Mouse (Mus musculus) hindbrain, postnatal 0 days (tissue): Measurements from ENCODE around the gene Dlg4. TPM values are rescaled to one million over a fixed set of nuclear protein-coding genes. Genes with fewer than 3 reads are reported as not detected.

Experiments
- ATAC-seq: fragments of 200-750 bp; cut with Nextera tagmentation; 2 replicates; pipeline ENCODE4 v1.8.0; 2017; ENCODE audit warnings: mild to moderate bottlenecking, moderate TSS enrichment, moderate library complexity
- DNase-seq: peaks from one replicate; pipeline ENCODE4 v3.0.0-alpha.2; 2015; ENCODE audit warnings: low spot score
- H3K27ac ChIP-seq: fragments of 300-500 bp; sonication (generic); 2 replicates; pipeline ENCODE4 v1.5.1; 2014; ENCODE audit warnings: mild to moderate bottlenecking
- H3K27me3 ChIP-seq: fragments of 300-500 bp; sonication (generic); 2 replicates; pipeline ENCODE4 v1.6.1; 2014; ENCODE audit warnings: low read length, mixed read lengths; ENCODE audit not compliant: insufficient read depth
- H3K36me3 ChIP-seq: fragments of 300-500 bp; sonication (generic); 2 replicates; pipeline ENCODE4 v1.6.1; 2014; ENCODE audit warnings: low read length, mixed read lengths; ENCODE audit not compliant: insufficient read depth
- H3K4me1 ChIP-seq: fragments of 300-500 bp; sonication (generic); 2 replicates; pipeline ENCODE4 v1.6.1; 2014; ENCODE audit warnings: antibody characterized with exemption, low read length, mixed read lengths; ENCODE audit not compliant: insufficient read depth
- H3K4me2 ChIP-seq: fragments of 300-500 bp; sonication (generic); 2 replicates; pipeline ENCODE4 v1.6.1; 2014; ENCODE audit warnings: low read depth, mild to moderate bottlenecking, low read length, moderate library complexity, mixed read lengths
- H3K4me3 ChIP-seq: fragments of 300-500 bp; sonication (generic); 2 replicates; pipeline ENCODE4 v1.5.1; 2014; ENCODE audit warnings: low read length
- H3K9ac ChIP-seq: fragments of 300-500 bp; sonication (generic); replicated peaks from 2 replicates; pipeline ENCODE4 v1.6.1; 2014; ENCODE audit warnings: mild to moderate bottlenecking, low read length, moderate library complexity, mixed read lengths
- H3K9me3 ChIP-seq: fragments of 300-500 bp; sonication (generic); 2 replicates; pipeline ENCODE4 v1.6.1; 2016; ENCODE audit warnings: low read length, mixed read lengths
- CTCF ChIP-seq: IDR thresholded peaks from 2 replicates; pipeline ENCODE4 v1.5.1; 2016; ENCODE audit warnings: antibody characterized with exemption, control low read depth, low read depth
- WGBS: fragments of 180-500 bp; shearing (Covaris S2); extraction: QIAGEN DNeasy Blood & Tissue Kit; methylation state at CpG from one replicate; pipeline ENCODE4 v1.1.7; 2014; 5-methylcytosine and 5-hydroxymethylcytosine counted together
- polyA plus RNA-seq: library from polyadenylated mRNA; unstranded; fragments of >200 nt; fragmentation: Nextera tagmentation; extraction: Ambion mirVana; gene quantifications from 2 replicates; pipeline ENCODE4 v1.2.1, GENCODE M21; 2015
- total RNA-seq: library from RNA; depleted of rRNA; stranded (reverse); fragments of >200 nt; gene quantifications from 2 replicates; pipeline ENCODE4 v1.2.3, GENCODE M21; 2014

Gene Dlg4
- total and polyA plus RNA-seq, 2 experiments from 2014 or later: 18.8 to 209 TPM

- peak; percentile 47 for DNase-seq
- Histone ChIP-seq H3K36me3 (peaks cover 26% of the 10 kb centered on the region), H3K27ac (peak overlapping the region; percentile 89), H3K27me3 (no peaks in the 10 kb centered on the region), H3K4me1 (peaks cover 36% of the 10 kb centered on the region), H3K4me3 (peak overlapping the region; percentile 27), H3K9ac (peak overlapping the region; percentile 38), H3K4me2 (peak overlapping the region; percentile 60), H3K9me3 (no peaks in the 10 kb centered on the region)
- 18% methylated on average over 11 of the region's 11 CpGs for WGBS
- TF ChIP-seq CTCF: no peak
- peak; percentile 38 for ATAC-seq
These were observed 13.2 kb downstream of the Dlg4 start for GRCm38 (mm10) chr11:70029829-70030550.

- Histone ChIP-seq H3K9ac (peak overlapping the region; percentile 38; the same call in 1 of the 2 replicates), H3K27ac (peak overlapping the region; percentile 89), H3K4me1 (peaks cover 36% of the 10 kb centered on the region), H3K4me2 (peak overlapping the region; percentile 60), H3K27me3 (no peaks in the 10 kb centered on the region), H3K36me3 (peaks cover 26% of the 10 kb centered on the region), H3K9me3 (no peaks in the 10 kb centered on the region), H3K4me3 (no peak overlapping the region)
- no peak for TF ChIP-seq CTCF
- WGBS: 91% methylated on average over 28 of the region's 28 CpGs
- DNase-seq (no peak), ATAC-seq (no peak)
These were observed 14.0 kb downstream of the Dlg4 start for GRCm38 (mm10) chr11:70030651-70031320.

GRCm38 (mm10) chr11:70031321-70031670, 14.6 kb downstream of the Dlg4 start:
- WGBS: 91% methylated on average over 11 of the region's 11 CpGs
- Histone ChIP-seq H3K27me3 (no peaks in the 10 kb centered on the region), H3K4me1 (peaks cover 34% of the 10 kb centered on the region), H3K27ac (no peak overlapping the region), H3K9me3 (no peaks in the 10 kb centered on the region), H3K4me3 (no peak overlapping the region), H3K4me2 (no peak overlapping the region), H3K36me3 (peaks cover 26% of the 10 kb centered on the region), H3K9ac (no peak overlapping the region)
- DNase-seq (no peak), ATAC-seq (no peak)
- TF ChIP-seq CTCF: no peak

GRCm38 (mm10) chr11:70038174-70038573, 21.4 kb downstream of the Dlg4 start:
- ATAC-seq (no peak), DNase-seq (no peak)
- Histone ChIP-seq H3K9me3 (no peaks in the 10 kb centered on the region), H3K4me1 (no peaks in the 10 kb centered on the region), H3K9ac (no peak overlapping the region), H3K4me3 (no peak overlapping the region), H3K4me2 (no peak overlapping the region), H3K27ac (no peak overlapping the region), H3K36me3 (peaks cover 38% of the 10 kb centered on the region), H3K27me3 (no peaks in the 10 kb centered on the region)
- no peak for TF ChIP-seq CTCF
- 80% methylated on average over 7 of the region's 7 CpGs for WGBS

- no peak overlapping the region for H3K4me2 ChIP-seq
- ATAC-seq (no peak), DNase-seq (no peak)
- H3K9me3 ChIP-seq: no peaks in the 10 kb centered on the region
- no peak overlapping the region for H3K4me3 ChIP-seq
- H3K27ac ChIP-seq: no peak overlapping the region
- H3K36me3 ChIP-seq: peaks cover 44% of the 10 kb centered on the region
- no peak overlapping the region for H3K9ac ChIP-seq
- no peaks in the 10 kb centered on the region for H3K4me1 ChIP-seq
- WGBS: 92% methylated on average over 10 of the region's 10 CpGs
- TF ChIP-seq CTCF: no peak
- H3K27me3 ChIP-seq: no peaks in the 10 kb centered on the region
These were observed 22.9 kb downstream of the Dlg4 start for GRCm38 (mm10) chr11:70039631-70040030.

- peaks cover 47% of the 10 kb centered on the region for H3K36me3 ChIP-seq
- no peak overlapping the region for H3K4me2 ChIP-seq
- H3K9me3 ChIP-seq: no peaks in the 10 kb centered on the region
- no peaks in the 10 kb centered on the region for H3K4me1 ChIP-seq
- H3K27ac ChIP-seq: no peak overlapping the region
- H3K9ac ChIP-seq: no peak overlapping the region
- no peaks in the 10 kb centered on the region for H3K27me3 ChIP-seq
- TF ChIP-seq CTCF: no peak
- H3K4me3 ChIP-seq: no peak overlapping the region
- WGBS: 89% methylated on average over 7 of the region's 7 CpGs
- no peak for DNase-seq
- ATAC-seq: no peak
These were observed 23.4 kb downstream of the Dlg4 start for GRCm38 (mm10) chr11:70040184-70040583.
